In genomic region chr5:143375242-143375641, GRCm38 (mm10) we compare ENCODE assay signal across 8 mouse cellular contexts. TPM values are rescaled to one million over a fixed set of nuclear protein-coding genes. Genes with fewer than 3 reads are reported as not detected.
DNase-seq lines count a peak whose midpoint lies in the region; ATAC-seq and TF ChIP-seq lines count a peak whose summit lies in the region.

No protein-coding gene starts in this region.

- no peaks in the 10 kb centered on the region for H3K9me3 ChIP-seq in midbrain, postnatal 0 days (ENCODE audit: low read length)
- H3K9me3 ChIP-seq in stomach, postnatal 0 days (ENCODE audit: control insufficient read depth, low read length): no peaks in the 10 kb centered on the region

- no peak for TF ChIP-seq EP300 in stomach, postnatal 0 days (optimal IDR thresholded peaks at IDR 0.05)

- no peak for ATAC-seq in midbrain, postnatal 0 days (ENCODE audit: low FRiP score)
- ATAC-seq in stomach, postnatal 0 days (ENCODE audit: low FRiP score, low TSS enrichment): peak; percentile 78

- intact Hi-C loops in gastrocnemius, postnatal 36 days (cut with DNase I): no loop called here

- 0 out of 2 replicates have a peak, but pooled peaks cover 3% of the 10 kb centered on the region for H3K4me1 ChIP-seq in liver, adult 2 months (ENCODE audit: control insufficient read depth, insufficient read depth, low read length)
- peaks cover 3% of the 10 kb centered on the region; the same call in 1 of the 2 replicates for H3K4me1 ChIP-seq in midbrain, postnatal 0 days (ENCODE audit: insufficient read depth, low read length)
- no peaks in the 10 kb centered on the region for H3K4me1 ChIP-seq in stomach, postnatal 0 days (replicated peaks; ENCODE audit: control insufficient read depth, insufficient read depth)

- no peak for TF ChIP-seq POLR2A in liver, adult 2 months (IDR thresholded peaks at IDR 0.05; ENCODE audit: extremely low read depth, insufficient read depth, low read length)

- 9% methylated on average over 21 of the region's 21 CpGs for WGBS in liver, adult 2 months
- WGBS in midbrain, postnatal 0 days: 8% methylated on average over 21 of the region's 21 CpGs
- WGBS in stomach, postnatal 0 days: 5% methylated on average over 21 of the region's 21 CpGs

- peak overlapping the region; percentile 46 for H3K4me2 ChIP-seq in midbrain, postnatal 0 days (ENCODE audit: low read depth, low read length, poor library complexity, severe bottlenecking)
- H3K4me2 ChIP-seq in stomach, postnatal 0 days (replicated peaks; ENCODE audit: low read depth): peak overlapping the region; percentile 51

- H3K36me3 ChIP-seq in liver, adult 2 months (ENCODE audit: control insufficient read depth, insufficient read depth, low read length): no peaks in the 10 kb centered on the region
- no peaks in the 10 kb centered on the region for H3K36me3 ChIP-seq in midbrain, postnatal 0 days (ENCODE audit: insufficient read depth, low read length)
- no peaks in the 10 kb centered on the region for H3K36me3 ChIP-seq in stomach, postnatal 0 days (ENCODE audit: control insufficient read depth, insufficient read depth, low read length)

- peak; percentile 48 to 59 for DNase-seq in right cerebral cortex, adult 2 months (ENCODE audit: low spot score in 2 of 2)
- no peak for DNase-seq in right cerebral cortex, postnatal 36 days (ENCODE audit: low spot score in 2 of 2)
- peak; percentile 67 for DNase-seq in embryo, embryonic 10 days (ENCODE audit: low spot score)
- DNase-seq in gastrocnemius, postnatal 36 days: peak; percentile 43 to 60
- DNase-seq in kidney, adult 18-20 months: peak; percentile 74
- DNase-seq in liver, adult 2 months (ENCODE audit: extremely low read depth, low read depth, low spot score): no peak
- peak; percentile 63 for DNase-seq in midbrain, postnatal 0 days (ENCODE audit: low spot score)
- peak; percentile 86 for DNase-seq in stomach, postnatal 0 days (ENCODE audit: low spot score)

- H3K27ac ChIP-seq in liver, adult 2 months (replicated peaks; ENCODE audit: insufficient read depth, low read depth, low read length): no peak overlapping the region
- no peak overlapping the region for H3K27ac ChIP-seq in midbrain, postnatal 0 days (ENCODE audit: low read depth, low read length)
- H3K27ac ChIP-seq in stomach, postnatal 0 days (replicated peaks): peak overlapping the region; percentile 71; the same call in 1 of the 2 replicates

- no peak overlapping the region for H3K4me3 ChIP-seq in liver, adult 2 months (ENCODE audit: insufficient read depth, low read depth, low read length)
- peak overlapping the region; percentile 26 for H3K4me3 ChIP-seq in midbrain, postnatal 0 days (ENCODE audit: low read depth, low read length)
- H3K4me3 ChIP-seq in stomach, postnatal 0 days (ENCODE audit: low read depth, low read length): peak overlapping the region; percentile 19

- no peak overlapping the region for H3K9ac ChIP-seq in liver, adult 2 months (ENCODE audit: low read depth, low read length)
- H3K9ac ChIP-seq in midbrain, postnatal 0 days (replicated peaks; ENCODE audit: low read length, poor library complexity, severe bottlenecking): no peak overlapping the region
- 0 out of 2 replicates have a peak overlapping the region, but pooled peaks have one; percentile 13 for H3K9ac ChIP-seq in stomach, postnatal 0 days (ENCODE audit: low read length)

- H3K79me2 ChIP-seq in liver, adult 2 months (ENCODE audit: control insufficient read depth, insufficient read depth, low read length): no peaks in the 10 kb centered on the region

- peaks cover 4% of the 10 kb centered on the region; the same call in 1 of the 2 replicates for H3K27me3 ChIP-seq in liver, adult 2 months (ENCODE audit: control insufficient read depth, insufficient read depth, low read length)
- peaks cover 45% of the 10 kb centered on the region for H3K27me3 ChIP-seq in midbrain, postnatal 0 days (ENCODE audit: insufficient read depth, low read length)
- no peaks in the 10 kb centered on the region; the same call in 1 of the 2 replicates for H3K27me3 ChIP-seq in stomach, postnatal 0 days (ENCODE audit: control insufficient read depth, insufficient read depth, low read length)

- peak; percentile 88 for TF ChIP-seq CTCF in liver, adult 2 months (IDR thresholded peaks at IDR 0.05; ENCODE audit: low read depth, low read length)
- peak; percentile 82 for TF ChIP-seq CTCF in midbrain, postnatal 0 days (IDR thresholded peaks at IDR 0.05)
- peak; percentile 89 for TF ChIP-seq CTCF in stomach, postnatal 0 days (IDR thresholded peaks at IDR 0.05; ENCODE audit: low read depth)

RNA-seq across cellular contexts. Expression of gene Grid2ip, which starts 18.1 kb away (rescaled TPM):
- not detected for total RNA-seq in gastrocnemius, postnatal 36 days (2021)
- total RNA-seq in liver, adult 2 months (2014; rRNA removed): not detected in 2 replicates
- polyA plus RNA-seq in liver, adult 2 months (2012; rRNA removed): 0.13 TPM in 1 of 2 replicates, not detected in the other
- 2.3 and 2.8 TPM in 2 replicates for total RNA-seq in midbrain, postnatal 0 days (2014; rRNA removed)
- 0.33 and 0.60 TPM in 2 replicates for polyA plus RNA-seq in midbrain, postnatal 0 days (2015; fragmentation: Nextera tagmentation; extraction: Ambion mirVana)
- polyA plus RNA-seq in stomach, postnatal 0 days (2015; fragmentation: Nextera tagmentation; extraction: Ambion mirVana): 0.86 and 1.4 TPM in 2 replicates

RNA-seq across cellular contexts. Expression of gene Kdelr2, which starts 28.4 kb away (rescaled TPM):
- 10 to 100 TPM; 29.6 to 33.2 TPM for total RNA-seq in gastrocnemius, postnatal 36 days (2021)
- 130 and 145 TPM in 2 replicates for total RNA-seq in liver, adult 2 months (2014; rRNA removed)
- polyA plus RNA-seq in liver, adult 2 months (2012; rRNA removed): 114 and 122 TPM in 2 replicates
- total RNA-seq in midbrain, postnatal 0 days (2014; rRNA removed): 82.4 and 97.3 TPM in 2 replicates
- polyA plus RNA-seq in midbrain, postnatal 0 days (2015; fragmentation: Nextera tagmentation; extraction: Ambion mirVana): 128 and 138 TPM in 2 replicates
- polyA plus RNA-seq in stomach, postnatal 0 days (2015; fragmentation: Nextera tagmentation; extraction: Ambion mirVana): 287 and 315 TPM in 2 replicates

RNA-seq across cellular contexts. Expression of gene Zdhhc4, which starts 46.2 kb away (rescaled TPM):
- total RNA-seq in gastrocnemius, postnatal 36 days (2021): 10 to 100 TPM; 34.1 to 38.2 TPM
- 13.0 and 14.0 TPM in 2 replicates for total RNA-seq in liver, adult 2 months (2014; rRNA removed)
- polyA plus RNA-seq in liver, adult 2 months (2012; rRNA removed): 37.9 and 42.5 TPM in 2 replicates
- 70.8 and 93.0 TPM in 2 replicates for total RNA-seq in midbrain, postnatal 0 days (2014; rRNA removed)
- polyA plus RNA-seq in midbrain, postnatal 0 days (2015; fragmentation: Nextera tagmentation; extraction: Ambion mirVana): 94.5 and 96.9 TPM in 2 replicates
- 62.6 and 65.2 TPM in 2 replicates for polyA plus RNA-seq in stomach, postnatal 0 days (2015; fragmentation: Nextera tagmentation; extraction: Ambion mirVana)

Comparison
In these comparisons a context has a peak if more than half of its experiments do, and no peak if none do; other contexts are left out.
1. DNase-seq: peak in right cerebral cortex, adult 2 months (2 of 2), embryo, embryonic 10 days (single experiment), gastrocnemius, postnatal 36 days (2 of 2), kidney, adult 18-20 months (single experiment), midbrain, postnatal 0 days (single experiment) and stomach, postnatal 0 days (single experiment); none in right cerebral cortex, postnatal 36 days (0 of 2) and liver, adult 2 months (single experiment).
2. Peak in every context shown above with its lines, with median percentiles within 50 percentile points of each other: CTCF ChIP-seq.